Mouse (Mus musculus) hindbrain, embryonic 10.5 days (tissue): ENCODE measurements around the gene Med13l. TPM values are rescaled to one million over a fixed set of nuclear protein-coding genes. Genes with fewer than 3 reads are reported as not detected.
A peak's percentile ranks its signal among the peaks of the same experiment; 100 is the strongest.

ENCODE experiments used
- DNase-seq: peaks from one replicate; pipeline ENCODE4 v3.0.0-alpha.2; 2017; ENCODE audit warnings: low spot score
- H3K27ac ChIP-seq: fragments of 300-500 bp; sonication (generic); 2 replicates; pipeline ENCODE4 v1.5.1; 2016; ENCODE audit warnings: mild to moderate bottlenecking, moderate library complexity
- H3K27me3 ChIP-seq: fragments of 300-500 bp; sonication (generic); 2 replicates; pipeline ENCODE4 v1.6.1; 2016; ENCODE audit warnings: mild to moderate bottlenecking; ENCODE audit not compliant: poor library complexity, insufficient read depth, severe bottlenecking
- H3K36me3 ChIP-seq: fragments of 300-500 bp; sonication (generic); 2 replicates; pipeline ENCODE4 v1.6.1; 2016; ENCODE audit warnings: mild to moderate bottlenecking, moderate library complexity
- H3K4me1 ChIP-seq: fragments of 300-500 bp; sonication (generic); replicated peaks from 2 replicates; pipeline ENCODE4 v1.6.1; 2016; ENCODE audit warnings: mild to moderate bottlenecking
- H3K4me3 ChIP-seq: fragments of 300-500 bp; sonication (generic); 2 replicates; pipeline ENCODE4 v1.5.1; 2016; ENCODE audit warnings: mild to moderate bottlenecking, moderate library complexity
- H3K9me3 ChIP-seq: fragments of 300-500 bp; sonication (generic); 2 replicates; pipeline ENCODE4 v1.6.1; 2016; ENCODE audit warnings: mild to moderate bottlenecking, moderate library complexity
- WGBS: fragments of 180-500 bp; shearing (Covaris S2); methylation state at CpG from one replicate; pipeline ENCODE4 v1.1.7; 2016; 5-methylcytosine and 5-hydroxymethylcytosine counted together
- polyA plus RNA-seq: library from polyadenylated mRNA; unstranded; fragments of >200 nt; fragmentation: Nextera tagmentation; extraction: Ambion mirVana; gene quantifications from 2 replicates; pipeline ENCODE4 v1.2.1, GENCODE M21; 2016

Gene Med13l
- polyA plus RNA-seq, 1 experiment from 2014 or later, result 11.0 TPM

- no peaks in the 10 kb centered on the region for H3K27me3 ChIP-seq
- no peak overlapping the region for H3K27ac ChIP-seq
- 81% methylated on average over 10 of the region's 10 CpGs for WGBS
- DNase-seq, result no peak
- H3K4me3 ChIP-seq, result no peak overlapping the region
- H3K36me3 ChIP-seq, result peaks cover 93% of the 10 kb centered on the region
- H3K9me3 ChIP-seq, result no peaks in the 10 kb centered on the region
- H3K4me1 ChIP-seq, result 0 out of 2 replicates have a peak, but pooled peaks cover 6% of the 10 kb centered on the region
These were observed 165.5 kb downstream of the Med13l start for GRCm38 (mm10) chr5:118725886-118726505.

DNA sequence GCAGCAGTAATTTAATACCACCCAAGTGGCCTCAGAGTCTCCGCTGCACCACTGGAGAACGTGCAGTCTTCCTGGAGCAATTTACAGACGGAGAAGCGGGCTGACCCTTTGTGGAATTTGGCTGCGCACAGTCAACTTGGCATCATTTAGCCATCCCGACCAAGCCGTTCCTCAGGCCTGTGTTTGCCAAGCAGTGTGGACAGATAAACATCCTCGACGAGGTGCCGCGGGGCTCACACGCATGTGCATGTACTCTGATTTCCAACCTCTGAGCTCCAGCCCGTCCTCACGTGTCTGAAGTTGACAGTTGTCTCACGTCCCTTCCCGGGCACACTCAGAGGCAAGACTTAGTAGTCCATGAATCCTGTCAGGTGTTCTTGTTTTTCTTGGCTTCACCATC, 166.9 kb downstream of the Med13l start:
- H3K36me3 ChIP-seq, result peaks cover 93% of the 10 kb centered on the region
- no peak for DNase-seq

DNA sequence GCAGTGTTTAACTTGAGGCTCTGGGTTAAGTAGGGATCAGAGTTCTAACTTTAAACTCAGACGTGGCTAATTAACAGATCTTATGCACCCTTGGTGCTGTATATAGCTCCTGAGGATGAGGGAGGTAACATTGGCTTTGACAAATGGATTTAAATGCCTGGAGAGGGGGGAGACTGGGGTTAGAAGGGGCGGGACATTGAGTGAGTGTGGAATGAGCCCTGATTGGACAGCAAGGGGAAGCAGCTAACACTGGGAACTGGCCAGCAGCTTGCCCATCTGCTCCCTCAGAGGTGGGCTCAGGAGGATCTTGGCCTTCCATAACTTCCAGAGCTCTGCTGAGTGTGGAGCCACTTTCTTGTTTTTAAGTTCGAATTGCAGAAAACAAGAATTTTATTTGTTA, 171.7 kb downstream of the Med13l start:
- Histone ChIP-seq H3K9me3 (no peaks in the 10 kb centered on the region), H3K4me3 (no peak overlapping the region), H3K27me3 (no peaks in the 10 kb centered on the region), H3K36me3 (peaks cover 88% of the 10 kb centered on the region), H3K27ac (no peak overlapping the region), H3K4me1 (no peaks in the 10 kb centered on the region)
- 63% methylated on average over 3 of the region's 3 CpGs for WGBS
- DNase-seq, result no peak

More for the DNA sequence above, 166.9 kb downstream of the Med13l start:
- Histone ChIP-seq H3K9me3 (no peaks in the 10 kb centered on the region), H3K4me1 (no peaks in the 10 kb centered on the region), H3K4me3 (no peak overlapping the region), H3K27me3 (no peaks in the 10 kb centered on the region), H3K27ac (no peak overlapping the region)
- 94% methylated on average over 16 of the region's 16 CpGs for WGBS

DNA sequence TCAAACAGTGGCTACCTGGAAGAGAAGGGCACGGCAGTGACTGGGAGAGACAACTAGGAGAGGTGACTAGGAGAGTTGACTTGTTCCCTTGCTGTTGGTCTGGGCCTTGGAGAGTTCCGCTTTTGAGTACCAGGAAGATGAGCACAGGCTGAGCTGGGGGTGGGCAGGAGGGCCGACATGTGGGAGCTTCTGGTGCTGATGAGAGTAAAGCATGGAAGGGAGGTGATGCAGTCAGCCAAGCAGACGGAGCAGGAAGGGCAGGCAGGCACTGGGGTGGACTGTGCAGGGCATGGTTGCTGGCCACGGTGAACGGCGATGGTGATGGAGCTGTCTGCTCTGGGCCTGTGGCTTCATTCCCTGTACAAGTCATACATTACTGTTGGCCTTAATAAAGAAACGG, 172.2 kb downstream of the Med13l start:
- no peak overlapping the region; the same call in 1 of the 2 replicates for H3K27ac ChIP-seq
- DNase-seq, result no peak
- H3K36me3 ChIP-seq, result peaks cover 85% of the 10 kb centered on the region
- WGBS, result 89% methylated on average over 8 of the region's 8 CpGs
- H3K27me3 ChIP-seq, result no peaks in the 10 kb centered on the region
- H3K9me3 ChIP-seq, result no peaks in the 10 kb centered on the region
- no peak overlapping the region for H3K4me3 ChIP-seq
- H3K4me1 ChIP-seq, result no peaks in the 10 kb centered on the region

DNA sequence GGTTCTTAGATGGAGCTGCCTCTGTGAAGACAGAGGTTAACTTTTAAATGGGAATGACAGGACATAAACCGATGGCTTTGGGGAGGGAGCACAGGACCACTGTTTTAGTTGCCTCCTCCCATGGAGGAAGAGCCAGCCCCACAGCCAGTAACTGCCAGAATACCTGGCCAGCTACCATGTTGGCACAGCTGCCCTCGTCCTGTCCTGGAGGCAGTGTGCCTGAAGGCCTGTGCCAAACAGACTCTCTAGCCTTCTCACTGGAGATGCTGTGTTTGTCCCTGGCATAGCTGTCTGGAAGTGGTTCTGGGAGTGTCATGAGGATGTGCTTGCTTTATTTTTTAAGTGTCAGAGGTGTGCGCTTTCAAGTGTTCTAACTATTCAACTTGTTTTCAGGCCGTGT, 173.1 kb downstream of the Med13l start:
- Histone ChIP-seq H3K36me3 (peaks cover 85% of the 10 kb centered on the region), H3K4me1 (no peaks in the 10 kb centered on the region), H3K4me3 (no peak overlapping the region), H3K27me3 (no peaks in the 10 kb centered on the region), H3K27ac (no peak overlapping the region), H3K9me3 (no peaks in the 10 kb centered on the region)
- no peak for DNase-seq
- WGBS, result 92% methylated on average over 4 of the region's 4 CpGs

- no peak overlapping the region for H3K27ac ChIP-seq
- H3K27me3 ChIP-seq, result no peaks in the 10 kb centered on the region
- no peak for DNase-seq
- 88% methylated on average over 9 of the region's 9 CpGs for WGBS
- no peak overlapping the region for H3K4me3 ChIP-seq
- no peaks in the 10 kb centered on the region for H3K4me1 ChIP-seq
- H3K9me3 ChIP-seq, result peaks cover 1% of the 10 kb centered on the region; the same call in 1 of the 2 replicates
- peaks cover 85% of the 10 kb centered on the region for H3K36me3 ChIP-seq
These were observed 174.0 kb downstream of the Med13l start for GRCm38 (mm10) chr5:118734455-118734854.

DNA sequence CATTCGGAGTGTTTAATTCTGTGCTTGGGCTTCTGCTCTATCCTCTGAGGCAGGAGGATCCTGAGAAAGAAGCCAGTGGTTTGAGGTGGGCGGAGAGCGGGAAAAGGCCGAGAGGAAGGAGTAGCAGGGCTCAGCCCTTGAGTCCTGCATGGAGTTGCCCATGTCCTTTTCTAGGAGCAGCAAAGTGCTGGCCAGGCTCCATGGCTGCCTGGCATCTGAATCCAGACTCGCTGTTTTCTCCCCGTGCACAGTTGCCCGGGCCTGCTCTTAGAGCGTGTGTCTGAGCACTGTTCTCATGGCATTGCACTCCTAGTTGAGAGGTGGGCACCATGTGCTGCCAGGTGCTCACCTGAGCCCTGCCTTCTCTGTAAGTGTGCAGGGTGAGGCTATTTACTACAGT, 175.3 kb downstream of the Med13l start:
- Histone ChIP-seq H3K36me3 (peaks cover 85% of the 10 kb centered on the region), H3K9me3 (peaks cover 10% of the 10 kb centered on the region), H3K27ac (no peak overlapping the region), H3K27me3 (no peaks in the 10 kb centered on the region), H3K4me1 (no peaks in the 10 kb centered on the region), H3K4me3 (no peak overlapping the region)
- no peak for DNase-seq
- 95% methylated on average over 8 of the region's 8 CpGs for WGBS

- 49% methylated on average over 1 of the region's 1 CpGs for WGBS
- Histone ChIP-seq H3K9me3 (peaks cover 10% of the 10 kb centered on the region), H3K4me1 (no peaks in the 10 kb centered on the region), H3K27ac (no peak overlapping the region), H3K36me3 (peaks cover 88% of the 10 kb centered on the region), H3K4me3 (no peak overlapping the region), H3K27me3 (no peaks in the 10 kb centered on the region)
- peak; percentile 49 for DNase-seq
These were observed 177.1 kb downstream of the Med13l start for GRCm38 (mm10) chr5:118737548-118737947.

- no peak overlapping the region for H3K4me3 ChIP-seq
- no peaks in the 10 kb centered on the region for H3K27me3 ChIP-seq
- peaks cover 97% of the 10 kb centered on the region for H3K36me3 ChIP-seq
- 85% methylated on average over 2 of the region's 2 CpGs for WGBS
- DNase-seq, result no peak
- peaks cover 10% of the 10 kb centered on the region for H3K9me3 ChIP-seq
- no peaks in the 10 kb centered on the region for H3K4me1 ChIP-seq
- no peak overlapping the region for H3K27ac ChIP-seq
These were observed 182.6 kb downstream of the Med13l start for GRCm38 (mm10) chr5:118743067-118743466.

DNA sequence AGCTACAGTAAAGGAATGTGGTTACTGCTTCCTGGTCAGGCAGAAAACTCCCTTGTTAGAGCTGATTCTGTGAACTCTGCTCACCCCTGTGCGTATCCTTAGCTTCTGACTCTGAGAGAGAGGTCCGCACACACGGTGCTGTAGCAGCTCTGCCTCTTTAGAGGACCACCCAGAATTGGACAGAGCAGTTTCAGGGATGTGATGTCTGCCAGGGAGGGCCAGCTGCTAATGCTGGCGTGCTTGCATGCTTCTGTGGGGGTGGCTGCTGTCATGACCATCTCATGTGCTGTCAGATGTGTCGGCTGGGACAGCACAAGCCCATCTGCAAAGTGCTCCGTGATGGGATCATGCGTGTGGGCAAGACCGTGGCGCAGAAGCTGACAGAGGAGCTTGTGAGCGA, 186.5 kb downstream of the Med13l start:
- Histone ChIP-seq H3K36me3 (peaks cover 97% of the 10 kb centered on the region), H3K27me3 (no peaks in the 10 kb centered on the region), H3K9me3 (no peaks in the 10 kb centered on the region), H3K4me3 (no peak overlapping the region), H3K4me1 (no peaks in the 10 kb centered on the region; the same call in 1 of the 2 replicates), H3K27ac (no peak overlapping the region)
- WGBS, result 95% methylated on average over 10 of the region's 10 CpGs
- no peak for DNase-seq

DNA sequence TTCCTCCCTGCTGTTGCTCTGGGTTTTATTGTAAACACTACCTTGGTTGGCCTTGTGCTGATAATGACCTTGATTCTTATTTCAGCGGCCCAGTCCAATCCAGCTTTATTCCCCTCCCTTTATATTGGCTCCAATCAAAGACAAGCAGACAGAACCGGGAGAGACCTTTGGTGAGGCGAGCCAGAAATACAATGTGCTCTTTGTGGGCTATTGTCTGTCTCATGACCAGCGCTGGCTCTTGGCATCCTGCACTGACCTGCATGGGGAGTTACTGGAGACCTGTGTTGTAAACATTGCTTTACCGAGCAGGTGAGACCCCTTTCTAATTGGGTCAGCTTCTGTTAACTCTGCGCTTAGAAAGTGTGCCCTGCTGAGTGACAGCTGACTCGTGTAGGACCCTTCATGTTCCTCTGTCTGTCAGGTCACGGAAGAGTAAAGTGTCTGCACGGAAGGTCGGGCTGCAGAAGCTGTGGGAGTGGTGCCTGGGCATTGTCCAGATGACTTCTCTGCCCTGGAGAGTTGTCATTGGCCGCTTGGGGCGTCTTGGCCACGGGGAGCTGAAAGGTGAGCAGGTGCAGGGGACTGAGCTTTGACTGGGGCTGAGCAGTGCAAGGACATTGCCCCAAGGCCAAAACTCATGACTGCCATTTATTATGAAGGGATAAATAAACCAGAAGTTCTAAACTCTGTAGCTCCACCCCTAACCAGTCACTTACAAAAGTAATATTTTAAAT, 191.1 kb downstream of the Med13l start:
- H3K27me3 ChIP-seq, result no peaks in the 10 kb centered on the region
- DNase-seq, result no peak
- no peak overlapping the region for H3K4me3 ChIP-seq
- no peaks in the 10 kb centered on the region for H3K9me3 ChIP-seq
- H3K36me3 ChIP-seq, result peaks cover 99% of the 10 kb centered on the region
- no peaks in the 10 kb centered on the region; the same call in 1 of the 2 replicates for H3K4me1 ChIP-seq
- H3K27ac ChIP-seq, result no peak overlapping the region
- 75% methylated on average over 13 of the region's 13 CpGs for WGBS

- no peaks in the 10 kb centered on the region; the same call in 1 of the 2 replicates for H3K4me1 ChIP-seq
- H3K27me3 ChIP-seq, result no peaks in the 10 kb centered on the region
- no peak overlapping the region for H3K4me3 ChIP-seq
- DNase-seq, result no peak
- no peak overlapping the region for H3K27ac ChIP-seq
- 90% methylated on average over 3 of the region's 3 CpGs for WGBS
- H3K36me3 ChIP-seq, result peaks cover 100% of the 10 kb centered on the region
- no peaks in the 10 kb centered on the region for H3K9me3 ChIP-seq
These were observed 192.4 kb downstream of the Med13l start for GRCm38 (mm10) chr5:118752868-118753267.

DNA sequence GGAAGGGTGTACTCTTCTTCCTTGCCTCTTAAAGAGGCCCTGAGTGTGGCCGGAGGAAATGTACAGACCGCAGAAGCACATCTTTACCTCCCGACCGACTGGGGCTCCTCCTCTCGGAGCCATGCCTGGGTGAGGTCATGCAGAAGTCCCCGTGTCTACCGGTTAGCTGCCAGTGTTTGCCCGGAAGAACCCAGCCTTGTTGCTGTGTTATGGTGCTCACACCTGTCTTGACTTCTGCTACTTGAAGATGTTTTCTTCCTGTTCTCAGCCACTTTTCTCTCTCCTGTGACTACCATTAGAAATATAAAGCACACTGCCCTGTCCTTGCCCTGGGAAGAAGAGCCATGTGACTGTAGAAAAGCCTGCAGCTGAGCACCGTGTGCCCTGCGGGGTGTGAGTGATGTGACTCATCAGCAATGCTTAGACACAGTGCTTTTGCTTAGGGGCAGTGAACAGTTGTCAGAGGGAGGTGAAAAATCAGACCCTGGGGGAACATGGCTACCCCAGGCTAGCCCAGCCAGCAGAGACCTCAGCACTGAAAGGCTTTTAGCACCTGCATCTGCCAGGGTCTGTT, 193.1 kb downstream of the Med13l start:
- WGBS, result 88% methylated on average over 10 of the region's 10 CpGs
- H3K36me3 ChIP-seq, result peaks cover 100% of the 10 kb centered on the region
- no peak for DNase-seq
- no peak overlapping the region for H3K27ac ChIP-seq
- no peak overlapping the region for H3K4me3 ChIP-seq
- H3K9me3 ChIP-seq, result no peaks in the 10 kb centered on the region
- H3K27me3 ChIP-seq, result no peaks in the 10 kb centered on the region
- peaks cover 1% of the 10 kb centered on the region; the same call in 1 of the 2 replicates for H3K4me1 ChIP-seq
